Mouse (Mus musculus) ES-CJ7 (cell line): Measurements from ENCODE around the gene 6030468B19Rik.
"Not testable (repeated sequence)": the region's sequence is repeated elsewhere in the genome, so short reads cannot be mapped to it uniquely, and the experiment has no call there.

Source experiments
- DNase-seq: peaks from one replicate; pipeline ENCODE4 v3.0.0; 2011; ENCODE audit warnings: low read depth, low spot score

Gene 6030468B19Rik

GRCm38 (mm10) chr11:117778851-117779433 lies 18.5 kb upstream of the 6030468B19Rik start:
- DNase-seq: peak; percentile 42

GRCm38 (mm10) chr11:117779434-117780198 lies 17.8 kb upstream of the 6030468B19Rik start:
- DNase-seq: no peak

- DNase-seq: no peak
These were observed 17.3 kb upstream of the 6030468B19Rik start for GRCm38 (mm10) chr11:117780199-117780515.

GRCm38 (mm10) chr11:117780582-117781111 lies 16.8 kb upstream of the 6030468B19Rik start:
- peak; percentile 97 for DNase-seq

- peak; percentile 76 for DNase-seq
These were observed 16.1 kb upstream of the 6030468B19Rik start for GRCm38 (mm10) chr11:117781199-117781821.

GRCm38 (mm10) chr11:117781993-117782704 lies 15.3 kb upstream of the 6030468B19Rik start, which contains the start of the genes Tmc8 and Tmc6:
Gene Tmc8, plus strand, starts transcription at chr11:117782076.
Gene Tmc6, minus strand, starts transcription at chr11:117782198.
- peak; percentile 35 for DNase-seq

- DNase-seq: no peak
These were observed 14.8 kb upstream of the 6030468B19Rik start for GRCm38 (mm10) chr11:117782705-117783034.

GRCm38 (mm10) chr11:117783089-117783488 lies 14.4 kb upstream of the 6030468B19Rik start:
- DNase-seq: peak; percentile 77

GRCm38 (mm10) chr11:117783683-117784309 lies 13.7 kb upstream of the 6030468B19Rik start:
- DNase-seq: no peak

GRCm38 (mm10) chr11:117786294-117786693 lies 11.2 kb upstream of the 6030468B19Rik start:
- DNase-seq: peak; percentile 90

- DNase-seq: not testable (repeated sequence)
These were observed 9.0 kb upstream of the 6030468B19Rik start for GRCm38 (mm10) chr11:117788481-117788880.

GRCm38 (mm10) chr11:117790286-117790685 lies 7.2 kb upstream of the 6030468B19Rik start:
- DNase-seq: peak; percentile 79

GRCm38 (mm10) chr11:117790703-117791440 lies 6.6 kb upstream of the 6030468B19Rik start:
- DNase-seq: peak; percentile 73

GRCm38 (mm10) chr11:117791441-117791761 lies 6.1 kb upstream of the 6030468B19Rik start:
- DNase-seq: no peak

- DNase-seq: peak; percentile 94
These were observed 5.1 kb upstream of the 6030468B19Rik start for GRCm38 (mm10) chr11:117792281-117792888.

- no peak for DNase-seq
These were observed 3.4 kb upstream of the 6030468B19Rik start for GRCm38 (mm10) chr11:117794035-117794551.

GRCm38 (mm10) chr11:117796954-117797353 lies 506 bp upstream of the 6030468B19Rik start:
- no peak for DNase-seq

GRCm38 (mm10) chr11:117798160-117798541 lies 691 bp downstream of the 6030468B19Rik start:
- DNase-seq: no peak

- no peak for DNase-seq
These were observed 1.7 kb downstream of the 6030468B19Rik start for GRCm38 (mm10) chr11:117799174-117799573.

- DNase-seq: no peak
These were observed 2.6 kb downstream of the 6030468B19Rik start for GRCm38 (mm10) chr11:117800038-117800437.
